Mouse (Mus musculus) embryonic facial prominence, embryonic 14.5 days (tissue): ENCODE measurements around the gene Pde7b. TPM values are rescaled to one million over a fixed set of nuclear protein-coding genes. Genes with fewer than 3 reads are reported as not detected.

Experiments used
- ATAC-seq: fragments of 200-750 bp; cut with Nextera tagmentation; 2 replicates; pipeline ENCODE4 v1.8.0; 2017; ENCODE audit warnings: low read depth, moderate number of reproducible peaks, moderate TSS enrichment
- DNase-seq: peaks from one replicate; pipeline ENCODE4 v3.0.0-alpha.2; 2015; ENCODE audit warnings: low spot score
- H3K27ac ChIP-seq: fragments of 300-500 bp; sonication (generic); replicated peaks from 2 replicates; pipeline ENCODE4 v1.5.1; 2014; ENCODE audit warnings: low read depth, mild to moderate bottlenecking, low read length, moderate library complexity
- H3K27me3 ChIP-seq: fragments of 300-500 bp; sonication (generic); replicated peaks from 2 replicates; pipeline ENCODE4 v1.6.1; 2014; ENCODE audit warnings: low read length; ENCODE audit not compliant: control insufficient read depth, insufficient read depth
- H3K36me3 ChIP-seq: fragments of 300-500 bp; sonication (generic); 2 replicates; pipeline ENCODE4 v1.6.1; 2014; ENCODE audit warnings: low read length, mixed read lengths; ENCODE audit not compliant: control insufficient read depth, insufficient read depth
- H3K4me1 ChIP-seq: fragments of 300-500 bp; sonication (generic); 2 replicates; pipeline ENCODE4 v1.6.1; 2014; ENCODE audit warnings: antibody characterized with exemption, low read length; ENCODE audit not compliant: control insufficient read depth, insufficient read depth
- H3K4me2 ChIP-seq: fragments of 300-500 bp; sonication (generic); 2 replicates; pipeline ENCODE4 v1.6.1; 2014; ENCODE audit warnings: low read depth, mild to moderate bottlenecking, low read length, moderate library complexity, mixed read lengths
- H3K4me3 ChIP-seq: fragments of 300-500 bp; sonication (generic); 2 replicates; pipeline ENCODE4 v1.5.1; 2014; ENCODE audit warnings: low read depth, mild to moderate bottlenecking, low read length
- H3K9ac ChIP-seq: fragments of 300-500 bp; sonication (generic); 2 replicates; pipeline ENCODE4 v1.6.1; 2014; ENCODE audit warnings: low read depth, mild to moderate bottlenecking, low read length, moderate library complexity, mixed read lengths
- H3K9me3 ChIP-seq: fragments of 300-500 bp; sonication (generic); 2 replicates; pipeline ENCODE4 v1.6.1; 2016; ENCODE audit warnings: low read length; ENCODE audit not compliant: control insufficient read depth
- WGBS: fragments of 180-500 bp; shearing (Covaris S2); extraction: QIAGEN DNeasy Blood & Tissue Kit; methylation state at CpG from one replicate; pipeline ENCODE4 v1.1.7; 2014; 5-methylcytosine and 5-hydroxymethylcytosine counted together
- polyA plus RNA-seq: library from polyadenylated mRNA; unstranded; fragments of >200 nt; fragmentation: Nextera tagmentation; extraction: Ambion mirVana; gene quantifications from 2 replicates; pipeline ENCODE4 v1.2.1, GENCODE M21; 2014

Pde7b gene
- polyA plus RNA-seq, 1 experiment from 2014 or later, result 8.8 TPM

DNA sequence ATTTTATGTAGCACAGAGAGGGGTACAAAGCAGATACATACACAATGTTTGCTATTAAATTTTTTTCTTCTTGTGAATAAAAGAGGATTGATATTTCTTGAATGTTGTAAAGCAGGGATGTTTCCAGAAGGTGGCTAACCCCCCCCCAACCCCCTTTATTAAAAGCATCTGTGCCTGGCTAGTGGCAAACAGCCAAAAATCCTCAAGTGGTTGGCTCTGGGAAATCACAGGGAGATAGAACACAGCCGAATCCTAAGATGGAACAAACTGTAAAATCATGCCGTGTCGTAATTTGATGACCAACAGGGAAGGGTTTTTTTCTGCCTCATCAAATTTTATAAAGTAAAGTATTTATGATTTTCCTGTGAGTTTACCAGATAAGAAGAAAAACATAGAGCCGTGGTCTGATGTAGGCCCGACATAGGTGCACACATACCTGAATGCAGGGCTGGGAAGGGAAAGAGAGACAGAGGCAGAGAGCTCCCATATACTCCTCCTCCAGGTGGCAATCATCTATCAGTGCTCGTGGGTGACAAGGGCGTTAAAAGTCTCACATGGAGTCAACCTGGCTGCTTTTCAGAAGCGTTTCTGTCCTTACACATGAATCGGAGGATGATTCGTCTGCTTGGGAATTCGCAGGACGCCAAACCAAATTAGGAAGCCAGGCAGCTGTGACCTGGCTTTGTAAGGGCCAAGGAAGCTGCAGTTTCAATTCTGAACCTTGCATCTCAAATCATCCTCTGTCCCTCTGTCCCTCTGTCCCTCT, 67.4 kb downstream of the Pde7b start:
- Histone ChIP-seq H3K4me1 (peaks cover 44% of the 10 kb centered on the region), H3K9me3 (no peaks in the 10 kb centered on the region), H3K36me3 (no peaks in the 10 kb centered on the region), H3K9ac (peak overlapping the region; percentile 26; the same call in 1 of the 2 replicates), H3K27me3 (no peaks in the 10 kb centered on the region), H3K4me3 (no peak overlapping the region), H3K27ac (peak overlapping the region; percentile 46; the same call in 1 of the 2 replicates), H3K4me2 (peak overlapping the region; percentile 21; the same call in 1 of the 2 replicates)
- WGBS, result 43% methylated on average over 12 of the region's 12 CpGs
- ATAC-seq (no peak), DNase-seq (peak; percentile 72)

- no peak overlapping the region for H3K4me3 ChIP-seq
- no peaks in the 10 kb centered on the region for H3K36me3 ChIP-seq
- ATAC-seq, result no peak
- H3K4me1 ChIP-seq, result peaks cover 39% of the 10 kb centered on the region
- 60% methylated on average over 6 of the region's 6 CpGs for WGBS
- no peaks in the 10 kb centered on the region for H3K9me3 ChIP-seq
- peak; percentile 47 for DNase-seq
- no peak overlapping the region for H3K4me2 ChIP-seq
- no peak overlapping the region for H3K27ac ChIP-seq
- H3K9ac ChIP-seq, result no peak overlapping the region
- no peaks in the 10 kb centered on the region for H3K27me3 ChIP-seq
Observed at GRCm38 (mm10) chr10:20654590-20654989, 70.3 kb downstream of the Pde7b start.

DNA sequence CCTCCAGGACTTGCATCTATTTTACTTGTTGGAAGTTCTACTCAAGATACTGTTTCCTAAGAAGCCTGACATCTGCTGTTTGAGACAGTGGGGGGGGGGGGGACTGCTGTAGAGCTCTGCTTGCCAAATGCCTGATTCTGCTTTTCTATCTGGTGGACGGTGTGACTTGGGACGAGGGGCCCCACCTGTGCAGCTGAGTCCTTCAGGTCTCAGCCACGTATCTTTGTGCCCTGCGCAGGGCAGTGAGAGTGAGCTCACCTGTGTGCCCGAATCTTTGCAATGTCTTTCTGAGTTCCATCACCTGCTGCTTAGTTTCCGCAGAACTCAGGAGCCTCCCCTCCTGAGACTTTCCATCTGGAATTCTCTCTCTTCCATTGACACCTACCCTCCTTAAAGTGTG, 70.7 kb downstream of the Pde7b start:
- no peak for ATAC-seq
- H3K4me3 ChIP-seq, result no peak overlapping the region

DNA sequence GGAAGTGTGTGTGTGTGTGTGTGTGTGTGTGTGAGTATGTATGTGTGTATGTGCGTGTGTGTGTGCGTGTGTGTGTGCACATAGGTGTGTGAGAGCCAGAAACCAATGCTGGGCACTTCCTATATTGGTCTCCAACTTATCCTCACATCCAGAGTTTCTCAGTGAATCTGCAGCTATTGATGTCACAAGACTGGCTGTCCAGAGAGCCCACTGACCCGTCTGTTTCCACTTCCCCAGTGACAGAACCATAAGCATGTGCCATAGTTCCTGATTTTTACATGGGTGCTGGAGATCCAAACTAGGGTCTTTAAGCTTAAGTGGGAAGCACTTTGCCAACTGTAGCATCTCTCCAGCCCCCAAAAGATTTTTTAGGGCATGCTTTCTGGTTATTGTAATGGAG, 71.6 kb downstream of the Pde7b start:
- peaks cover 28% of the 10 kb centered on the region for H3K4me1 ChIP-seq
- H3K27me3 ChIP-seq, result no peaks in the 10 kb centered on the region
- H3K4me2 ChIP-seq, result no peak overlapping the region
- H3K9me3 ChIP-seq, result no peaks in the 10 kb centered on the region
- ATAC-seq (no peak), DNase-seq (no peak)
- H3K4me3 ChIP-seq, result no peak overlapping the region
- 74% methylated on average over 3 of the region's 3 CpGs for WGBS
- no peak overlapping the region for H3K9ac ChIP-seq
- H3K36me3 ChIP-seq, result no peaks in the 10 kb centered on the region
- H3K27ac ChIP-seq, result no peak overlapping the region

More for the DNA sequence above, 70.7 kb downstream of the Pde7b start:
- no peak overlapping the region for H3K4me2 ChIP-seq
- no peak overlapping the region for H3K27ac ChIP-seq
- no peak overlapping the region for H3K9ac ChIP-seq
- DNase-seq, result no peak
- H3K27me3 ChIP-seq, result no peaks in the 10 kb centered on the region
- H3K9me3 ChIP-seq, result no peaks in the 10 kb centered on the region
- 63% methylated on average over 6 of the region's 6 CpGs for WGBS
- H3K4me1 ChIP-seq, result peaks cover 35% of the 10 kb centered on the region
- H3K36me3 ChIP-seq, result no peaks in the 10 kb centered on the region

- peak; percentile 68; the same call in 1 of the 2 replicates for ATAC-seq
- Histone ChIP-seq H3K4me3 (no peak overlapping the region), H3K4me2 (0 out of 2 replicates have a peak overlapping the region, but pooled peaks have one; percentile 7), H3K27me3 (no peaks in the 10 kb centered on the region), H3K9ac (no peak overlapping the region), H3K36me3 (peaks cover 3% of the 10 kb centered on the region; the same call in 1 of the 2 replicates), H3K4me1 (peaks cover 20% of the 10 kb centered on the region), H3K27ac (no peak overlapping the region; the same call in 1 of the 2 replicates), H3K9me3 (peaks cover 6% of the 10 kb centered on the region)
- peak; percentile 63 for DNase-seq
- WGBS, result 28% methylated on average over 8 of the region's 8 CpGs
Observed at GRCm38 (mm10) chr10:20636381-20636780, 88.5 kb downstream of the Pde7b start.

DNA sequence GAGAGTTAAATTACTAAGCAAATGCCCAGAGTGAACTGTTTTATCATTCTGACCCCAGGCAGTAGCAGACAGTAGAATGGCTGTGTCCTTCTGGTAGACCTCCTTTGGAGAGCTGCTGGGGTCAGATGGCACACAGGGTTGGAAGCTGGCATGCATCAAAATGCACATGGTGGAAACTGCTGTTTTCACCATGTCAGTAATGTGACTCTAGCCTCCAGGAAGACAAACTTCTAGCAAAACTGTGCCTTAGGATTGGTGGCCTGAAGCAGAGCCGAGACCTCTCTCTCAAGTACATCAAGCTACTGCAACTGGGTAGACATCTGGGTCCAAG, 91.8 kb downstream of the Pde7b start:
- ATAC-seq (no peak), DNase-seq (no peak)
- no peaks in the 10 kb centered on the region for H3K36me3 ChIP-seq
- H3K9me3 ChIP-seq, result no peaks in the 10 kb centered on the region
- WGBS, result 53% methylated on average over 1 of the region's 1 CpGs
- peak overlapping the region; percentile 64; the same call in 1 of the 2 replicates for H3K27ac ChIP-seq
- no peak overlapping the region for H3K9ac ChIP-seq
- no peak overlapping the region for H3K4me2 ChIP-seq
- H3K4me3 ChIP-seq, result no peak overlapping the region
- H3K27me3 ChIP-seq, result no peaks in the 10 kb centered on the region
- H3K4me1 ChIP-seq, result peaks cover 31% of the 10 kb centered on the region

DNA sequence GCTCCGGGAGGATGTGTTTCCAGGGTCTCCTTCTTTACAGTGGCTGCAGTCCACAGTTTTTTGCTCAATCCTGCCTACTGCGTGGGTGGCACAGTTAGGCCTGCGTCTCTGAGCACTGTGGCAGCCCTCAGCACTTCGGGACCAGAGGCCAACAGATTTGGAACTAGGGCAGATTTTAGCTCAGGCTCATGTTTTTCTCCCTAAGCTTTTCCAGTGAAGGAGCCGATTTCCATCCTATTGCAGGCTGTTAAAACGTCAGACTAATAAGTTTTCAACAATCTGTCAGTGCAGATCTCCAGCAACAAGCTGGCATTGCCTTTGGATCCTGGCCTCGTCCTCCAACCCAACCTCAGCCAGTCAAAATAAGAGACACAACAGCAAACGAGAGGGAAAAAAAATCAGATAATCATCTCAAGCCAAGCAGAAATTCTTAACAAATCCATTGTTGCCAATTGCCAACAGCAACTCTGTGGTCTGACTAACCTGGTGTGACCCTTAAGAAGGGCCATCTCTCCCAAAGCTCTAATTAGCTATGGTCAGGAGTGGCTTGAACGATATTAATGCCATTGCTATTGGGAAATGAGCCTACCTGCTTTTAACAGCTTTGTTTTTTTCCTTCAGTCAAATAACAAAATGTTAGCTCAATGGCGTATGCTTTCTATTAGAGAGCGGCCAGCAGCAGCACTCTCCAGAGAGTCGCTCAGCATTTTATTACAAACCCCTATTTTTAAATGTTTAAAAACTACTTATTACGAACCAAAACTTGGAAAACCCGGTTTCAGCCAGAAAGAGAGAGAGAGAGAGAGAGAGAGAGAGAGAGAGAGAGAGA, 92.4 kb downstream of the Pde7b start:
- H3K27ac ChIP-seq, result peak overlapping the region; percentile 64
- WGBS, result 40% methylated on average over 14 of the region's 14 CpGs
- H3K4me2 ChIP-seq, result no peak overlapping the region

DNA sequence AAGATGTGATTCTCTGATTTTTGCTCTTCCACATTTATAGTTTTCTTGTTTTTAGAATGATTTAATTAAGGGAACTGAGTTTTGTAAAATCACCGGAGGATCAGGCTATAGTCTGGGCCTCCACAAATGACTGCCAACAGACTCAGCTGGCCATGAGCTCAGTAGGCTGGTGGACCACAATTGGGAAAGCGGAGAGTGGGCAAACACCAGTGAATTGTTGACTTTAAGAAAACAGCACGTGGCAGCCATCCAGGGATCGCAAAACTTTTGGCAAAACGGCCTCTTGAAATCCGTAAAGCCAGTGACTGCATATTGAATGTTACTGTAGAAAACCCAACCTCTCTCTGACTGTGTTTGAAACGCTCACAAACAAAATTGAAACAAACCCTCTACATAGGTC, 94.8 kb downstream of the Pde7b start:
- Histone ChIP-seq H3K36me3 (no peaks in the 10 kb centered on the region), H3K27me3 (no peaks in the 10 kb centered on the region), H3K9ac (no peak overlapping the region), H3K4me2 (no peak overlapping the region; the same call in 1 of the 2 replicates), H3K4me3 (no peak overlapping the region), H3K4me1 (peaks cover 25% of the 10 kb centered on the region), H3K27ac (peak overlapping the region; percentile 58), H3K9me3 (no peaks in the 10 kb centered on the region)
- 42% methylated on average over 7 of the region's 7 CpGs for WGBS
- ATAC-seq (no peak), DNase-seq (peak; percentile 71)

More for the DNA sequence above, 92.4 kb downstream of the Pde7b start:
- H3K4me1 ChIP-seq, result peaks cover 31% of the 10 kb centered on the region
- ATAC-seq (no peak), DNase-seq (peak; percentile 63)
- no peaks in the 10 kb centered on the region for H3K27me3 ChIP-seq
- no peaks in the 10 kb centered on the region for H3K36me3 ChIP-seq
- H3K9me3 ChIP-seq, result no peaks in the 10 kb centered on the region
- H3K9ac ChIP-seq, result no peak overlapping the region
- no peak overlapping the region for H3K4me3 ChIP-seq
